Mouse (Mus musculus): ENCODE measurements at regions not wholly inside any gene's neighbourhood (a gene's known extent, or its start where the extent isn't known, plus 50 kb on each side); places are given as distances from the start of the nearest gene placed in this dataset.
A peak's percentile ranks its signal among the peaks of the same experiment; 100 is the strongest.
"Not testable (repeated sequence)": the region's sequence is repeated elsewhere in the genome, so short reads cannot be mapped to it uniquely, and the experiment has no call there.

DNA sequence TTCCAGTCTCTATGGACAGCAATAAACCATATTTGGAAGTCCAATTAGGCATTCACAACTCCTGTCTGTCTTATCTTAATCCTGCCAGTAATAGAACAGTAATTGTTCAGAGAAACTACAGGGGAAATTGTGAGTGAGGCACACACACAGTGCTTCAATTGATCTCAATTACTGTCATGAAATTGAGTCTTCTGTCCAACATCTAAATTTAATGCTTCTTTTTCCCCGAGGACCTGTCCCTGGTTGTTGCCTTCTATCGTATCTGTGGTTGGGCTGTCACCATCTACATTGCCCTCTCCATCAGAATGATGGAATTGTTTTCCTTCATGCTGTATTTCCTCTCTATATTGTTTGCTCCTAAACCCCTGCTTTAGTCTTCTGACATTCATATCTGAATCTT, 644.9 kb downstream of the Kcna4 start:
- TF ChIP-seq CTCF (IDR thresholded peaks at IDR 0.05), result no peak
- no peak for TF ChIP-seq POLR2A (IDR thresholded peaks at IDR 0.05; ENCODE audit: insufficient read depth, low read depth, low read length)
- no peak for TF ChIP-seq EP300 (IDR thresholded peaks at IDR 0.05; ENCODE audit: insufficient read depth, low read depth, low read length)
- H3K27me3 ChIP-seq (ENCODE audit: control insufficient read depth, insufficient read depth, low read length), result no peaks in the 10 kb centered on the region
- H3K4me3 ChIP-seq, result no peak overlapping the region
- no peak overlapping the region for H3K27ac ChIP-seq
- WGBS, result 59% methylated on average over 2 of the region's 2 CpGs
- no peak overlapping the region for H3K9ac ChIP-seq (ENCODE audit: low read depth, low read length)
- intact Hi-C loops (cut with DNase I), result no loop called here
- DNase-seq, result no peak
- H3K4me1 ChIP-seq (ENCODE audit: control insufficient read depth, insufficient read depth, low read length), result no peaks in the 10 kb centered on the region
- no peaks in the 10 kb centered on the region for H3K79me2 ChIP-seq (replicated peaks; ENCODE audit: control insufficient read depth, insufficient read depth, low read length)
- H3K36me3 ChIP-seq (ENCODE audit: control insufficient read depth, insufficient read depth, low read length), result no peaks in the 10 kb centered on the region

DNA sequence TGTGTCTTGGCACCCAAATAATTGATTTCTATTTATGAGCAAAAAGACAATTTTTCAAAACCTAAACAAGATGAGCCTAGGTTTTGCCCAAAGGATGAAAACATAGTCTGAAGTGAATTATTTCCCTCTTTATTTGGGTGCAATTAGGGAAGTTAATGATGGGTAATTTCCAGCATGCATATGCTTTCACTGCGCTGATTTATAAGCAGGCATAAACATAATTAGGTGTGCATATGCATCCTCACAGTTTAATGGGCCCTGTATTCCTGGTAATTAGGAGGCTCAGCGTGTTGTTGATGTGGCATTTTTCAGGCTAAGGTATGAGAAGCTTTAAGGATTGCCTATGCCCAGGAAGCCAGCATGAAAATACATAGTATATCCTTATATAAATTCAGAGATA, 645.3 kb downstream of the Kcna4 start:
- Histone ChIP-seq H3K27ac (no peak overlapping the region), H3K79me2 (replicated peaks; ENCODE audit: control insufficient read depth, insufficient read depth, low read length) (no peaks in the 10 kb centered on the region), H3K9ac (ENCODE audit: low read depth, low read length) (no peak overlapping the region), H3K4me3 (no peak overlapping the region), H3K4me1 (ENCODE audit: control insufficient read depth, insufficient read depth, low read length) (no peaks in the 10 kb centered on the region), H3K27me3 (ENCODE audit: control insufficient read depth, insufficient read depth, low read length) (no peaks in the 10 kb centered on the region), H3K36me3 (ENCODE audit: control insufficient read depth, insufficient read depth, low read length) (no peaks in the 10 kb centered on the region)
- 75% methylated on average over 2 of the region's 2 CpGs for WGBS
- intact Hi-C loops (cut with DNase I), result no loop called here
- no peak for DNase-seq
- TF ChIP-seq CTCF (IDR thresholded peaks at IDR 0.05), result no peak
- no peak for TF ChIP-seq EP300 (IDR thresholded peaks at IDR 0.05; ENCODE audit: insufficient read depth, low read depth, low read length)
- no peak for TF ChIP-seq POLR2A (IDR thresholded peaks at IDR 0.05; ENCODE audit: insufficient read depth, low read depth, low read length)

DNA sequence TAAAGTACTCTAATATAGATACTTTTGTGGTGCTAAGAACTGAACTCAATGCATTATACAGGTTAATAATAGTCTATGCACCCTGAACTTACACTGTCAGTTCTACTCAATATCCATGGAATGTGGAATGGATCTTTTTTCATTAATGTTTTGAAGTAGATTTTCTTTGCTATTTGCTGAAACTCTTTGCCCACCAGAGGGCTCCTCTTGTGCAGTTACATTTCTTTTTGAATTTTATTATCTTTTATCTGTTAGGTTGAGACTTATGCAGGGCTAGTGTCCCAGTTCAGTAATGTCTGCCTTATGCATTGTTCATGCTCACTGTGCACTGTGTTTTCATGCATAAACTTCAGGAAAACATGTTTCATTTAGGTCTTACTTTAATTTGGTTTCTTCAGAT, 650.9 kb downstream of the Kcna4 start:
- Histone ChIP-seq H3K4me3 (no peak overlapping the region), H3K79me2 (replicated peaks; ENCODE audit: control insufficient read depth, insufficient read depth, low read length) (no peaks in the 10 kb centered on the region), H3K4me1 (ENCODE audit: control insufficient read depth, insufficient read depth, low read length) (no peaks in the 10 kb centered on the region), H3K27ac (no peak overlapping the region), H3K9ac (ENCODE audit: low read depth, low read length) (no peak overlapping the region), H3K27me3 (ENCODE audit: control insufficient read depth, insufficient read depth, low read length) (no peaks in the 10 kb centered on the region), H3K36me3 (ENCODE audit: control insufficient read depth, insufficient read depth, low read length) (no peaks in the 10 kb centered on the region)
- DNase-seq, result no peak
- TF ChIP-seq POLR2A (IDR thresholded peaks at IDR 0.05; ENCODE audit: insufficient read depth, low read depth, low read length) (no peak), CTCF (IDR thresholded peaks at IDR 0.05) (no peak), EP300 (IDR thresholded peaks at IDR 0.05; ENCODE audit: insufficient read depth, low read depth, low read length) (no peak)
- intact Hi-C loops (cut with DNase I), result no loop called here

DNA sequence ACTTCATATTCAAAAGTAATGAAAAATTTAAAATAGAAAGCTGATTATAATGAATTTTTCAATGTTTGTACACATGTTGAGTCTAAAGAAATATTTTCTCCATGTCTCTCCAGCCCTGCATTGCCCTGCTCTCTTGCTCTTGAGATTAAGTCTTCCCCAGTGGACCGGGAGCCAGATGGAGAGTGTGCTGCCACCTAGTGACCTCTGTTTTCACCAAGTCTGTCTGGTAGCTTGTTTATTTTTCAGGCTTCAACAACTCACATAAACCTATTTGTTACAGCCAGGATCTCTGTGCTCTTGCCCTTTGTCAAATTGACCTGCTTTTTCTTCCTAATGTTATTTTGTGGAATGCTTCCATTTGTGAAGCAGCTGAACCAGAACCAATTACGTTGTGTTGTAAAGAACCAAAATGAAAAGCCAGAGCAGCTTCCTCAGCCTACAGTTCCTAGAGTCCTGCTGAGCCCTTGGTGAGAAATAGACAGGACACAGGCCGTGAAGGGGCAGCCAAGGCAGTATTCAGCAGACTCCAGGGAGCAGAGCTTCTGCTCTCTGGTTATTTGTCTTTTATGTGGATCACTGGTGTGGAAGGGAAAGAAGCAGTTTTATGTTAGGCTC, 655.5 kb downstream of the Kcna4 start:
- 17% methylated on average over 3 of the region's 3 CpGs for WGBS
- DNase-seq, result no peak
- no peak overlapping the region for H3K9ac ChIP-seq (ENCODE audit: low read depth, low read length)
- TF ChIP-seq EP300 (IDR thresholded peaks at IDR 0.05; ENCODE audit: insufficient read depth, low read depth, low read length), result no peak
- TF ChIP-seq CTCF (IDR thresholded peaks at IDR 0.05), result peak; percentile 56
- intact Hi-C loops (cut with DNase I), result no loop called here
- no peaks in the 10 kb centered on the region for H3K36me3 ChIP-seq (ENCODE audit: control insufficient read depth, insufficient read depth, low read length)
- H3K79me2 ChIP-seq (replicated peaks; ENCODE audit: control insufficient read depth, insufficient read depth, low read length), result no peaks in the 10 kb centered on the region
- no peaks in the 10 kb centered on the region for H3K27me3 ChIP-seq (ENCODE audit: control insufficient read depth, insufficient read depth, low read length)
- no peaks in the 10 kb centered on the region for H3K4me1 ChIP-seq (ENCODE audit: control insufficient read depth, insufficient read depth, low read length)
- H3K27ac ChIP-seq, result no peak overlapping the region
- no peak overlapping the region for H3K4me3 ChIP-seq

DNA sequence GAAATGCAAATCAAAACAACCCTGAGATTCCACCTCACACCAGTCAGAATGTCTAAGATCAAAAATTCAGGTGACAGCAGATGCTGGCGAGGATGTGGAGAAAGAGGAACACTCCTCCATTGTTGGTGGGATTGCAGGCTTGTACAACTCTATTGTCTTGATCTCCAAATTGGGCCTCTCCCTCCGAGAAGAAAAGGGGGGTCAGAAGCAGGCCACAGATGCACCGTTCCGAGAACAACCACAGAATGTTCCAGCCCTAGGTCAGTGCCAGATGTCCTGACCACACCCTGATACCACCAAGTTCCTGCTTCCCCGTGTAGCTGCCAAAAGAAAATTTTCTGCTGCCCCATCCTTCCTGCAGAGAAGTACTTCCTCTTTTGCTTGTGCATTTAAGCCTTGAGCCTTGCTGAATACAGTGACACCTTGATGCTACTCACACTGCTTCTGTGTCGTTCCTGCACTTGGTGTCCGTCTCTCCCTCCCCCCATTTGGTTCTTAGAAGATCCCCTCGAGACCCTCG, 665.2 kb downstream of the Kcna4 start:
- H3K27me3 ChIP-seq (ENCODE audit: control insufficient read depth, insufficient read depth, low read length); H3K9ac ChIP-seq (ENCODE audit: low read depth, low read length); intact Hi-C loops (cut with DNase I); H3K4me3 ChIP-seq; H3K36me3 ChIP-seq (ENCODE audit: control insufficient read depth, insufficient read depth, low read length); H3K27ac ChIP-seq; DNase-seq; H3K79me2 ChIP-seq (replicated peaks; ENCODE audit: control insufficient read depth, insufficient read depth, low read length); H3K4me1 ChIP-seq (ENCODE audit: control insufficient read depth, insufficient read depth, low read length): not testable (repeated sequence)
- WGBS, result 69% methylated on average over 9 of the region's 9 CpGs

DNA sequence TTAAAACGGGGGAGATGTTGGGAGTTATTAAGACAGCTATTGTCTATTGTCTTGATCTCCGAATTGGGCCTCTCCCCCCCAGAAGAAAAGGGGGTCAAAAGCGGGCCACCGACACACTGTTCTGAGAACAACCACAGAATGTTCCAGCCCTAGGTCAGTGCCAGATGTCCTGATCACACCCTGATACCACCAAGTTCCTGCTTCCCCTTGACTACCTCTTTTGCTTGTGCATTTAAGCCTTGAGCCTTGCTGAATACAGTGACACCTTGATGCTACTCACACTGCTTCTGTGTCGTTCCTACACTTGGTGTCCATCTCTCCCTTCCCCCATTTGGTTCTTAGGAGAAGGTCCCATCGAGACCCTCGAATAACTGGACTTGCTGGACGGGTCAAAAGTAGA, 673.5 kb downstream of the Kcna4 start:
- H3K79me2 ChIP-seq (replicated peaks; ENCODE audit: control insufficient read depth, insufficient read depth, low read length); H3K36me3 ChIP-seq (ENCODE audit: control insufficient read depth, insufficient read depth, low read length); H3K4me3 ChIP-seq; H3K9ac ChIP-seq (ENCODE audit: low read depth, low read length); H3K27ac ChIP-seq; H3K27me3 ChIP-seq (ENCODE audit: control insufficient read depth, insufficient read depth, low read length); intact Hi-C loops (cut with DNase I); DNase-seq; H3K4me1 ChIP-seq (ENCODE audit: control insufficient read depth, insufficient read depth, low read length): not testable (repeated sequence)
- 74% methylated on average over 8 of the region's 8 CpGs for WGBS

Data from heart, adult 2 months (tissue).